Mouse (Mus musculus): ENCODE data around the gene Btbd8.

DNA sequence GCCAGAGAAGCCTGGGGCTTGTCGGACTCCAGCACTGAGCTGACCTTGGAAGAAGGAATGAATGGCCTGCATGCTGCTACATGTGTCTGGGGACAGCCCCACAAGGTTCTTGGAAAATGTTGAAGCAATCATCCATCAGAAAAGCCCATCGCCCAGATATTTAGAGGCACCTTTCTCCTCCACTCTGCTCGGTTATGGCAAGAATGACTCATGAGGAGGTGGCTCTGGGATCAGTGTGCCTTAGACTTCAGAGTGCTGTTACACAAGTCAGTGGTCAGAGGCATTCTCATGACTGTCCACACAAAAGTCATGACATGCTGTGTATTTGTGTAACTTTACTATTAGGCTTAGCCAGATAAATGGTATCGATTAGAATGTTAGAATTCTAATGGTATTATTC is 29.3 kb downstream of the Btbd8 start:
- TF ChIP-seq CTCF (IDR thresholded peaks at IDR 0.05; ENCODE audit: low read depth, low read length) (no peak), POLR2A (IDR thresholded peaks at IDR 0.05; ENCODE audit: insufficient read depth, low read length) (no peak)
